Mouse (Mus musculus) CH12.LX (cell line): Measurements from ENCODE around the gene Crisp1.

Experiments used
- CHD2 ChIP-seq: IDR thresholded peaks from 2 replicates; pipeline ENCODE4 v1.6.1; 2011; ENCODE audit warnings: low read length, improper control_type of control experiment
- CTCF ChIP-seq, 2 experiments: IDR thresholded peaks in 1 of 2; conservative IDR thresholded peaks in 1 of 2; 2 replicates each; pipeline ENCODE4 v1.5.1; 2011 to 2012; ENCODE audit warnings: low read depth in 2 of 2, low read length in 2 of 2, improper control_type of control experiment in 1 of 2, inconsistent platforms in 1 of 2, mild to moderate bottlenecking in 1 of 2, moderate library complexity in 1 of 2
- MAX ChIP-seq: IDR thresholded peaks from 2 replicates; pipeline ENCODE4 v1.6.1; 2011; ENCODE audit warnings: low read length, improper control_type of control experiment
- MYC ChIP-seq: IDR thresholded peaks from 2 replicates; pipeline ENCODE4 v1.6.1; 2011; ENCODE audit warnings: low read depth, mild to moderate bottlenecking, improper control_type of control experiment, low read length
- UBTF ChIP-seq: IDR thresholded peaks from 2 replicates; pipeline ENCODE4 v1.6.1; 2012; ENCODE audit warnings: low read depth, mild to moderate bottlenecking, inconsistent platforms, low read length, improper control_type of control experiment, moderate library complexity
- ZC3H11A ChIP-seq: IDR thresholded peaks from 2 replicates; pipeline ENCODE4 v1.6.1; 2012; ENCODE audit warnings: low read depth, mild to moderate bottlenecking, inconsistent platforms, low read length, improper control_type of control experiment

DNA sequence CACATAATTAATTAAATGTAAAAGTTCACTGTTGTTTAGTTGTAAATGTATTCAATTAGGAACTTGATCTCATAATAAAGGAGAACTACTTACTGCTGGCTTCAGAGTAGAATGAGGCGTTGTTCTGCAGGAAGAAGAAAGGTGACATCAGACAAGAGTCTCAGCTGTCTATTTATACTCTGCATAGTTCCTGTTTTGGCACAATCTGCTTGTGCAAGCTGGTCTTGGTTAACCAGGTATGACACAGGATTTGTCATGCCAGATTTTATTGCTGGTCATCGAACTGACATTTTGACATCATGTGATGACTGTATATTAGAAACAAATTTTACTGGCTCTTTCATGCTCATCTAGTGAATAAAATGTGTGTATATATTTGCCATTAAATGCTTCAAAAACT, at the start of gene Crisp1:
- TF ChIP-seq ZC3H11A = no peak
- no peak for TF ChIP-seq CHD2
- TF ChIP-seq MAX = no peak
- no peak for TF ChIP-seq MYC
- TF ChIP-seq CTCF (conservative IDR thresholded peaks at IDR 0.05 in 1 of 2, IDR thresholded peaks at IDR 0.05 in 1 of 2; ENCODE audit: low read depth in 2 of 2, low read length in 2 of 2) = no peak
- no peak for TF ChIP-seq UBTF
